Mouse (Mus musculus): Measurements from ENCODE around the gene Cog4.

Cog4 gene

GRCm38 (mm10) chr8:110846405-110847170 lies at the start of gene Cog4, which contains the start of gene Sf3b3:
Gene Cog4 (plus strand): TSS chr8:110846600.
Gene Sf3b3 (minus strand): TSS chr8:110846787.
- DNase-seq (ENCODE audit: low spot score), result peak; percentile 84

DNA sequence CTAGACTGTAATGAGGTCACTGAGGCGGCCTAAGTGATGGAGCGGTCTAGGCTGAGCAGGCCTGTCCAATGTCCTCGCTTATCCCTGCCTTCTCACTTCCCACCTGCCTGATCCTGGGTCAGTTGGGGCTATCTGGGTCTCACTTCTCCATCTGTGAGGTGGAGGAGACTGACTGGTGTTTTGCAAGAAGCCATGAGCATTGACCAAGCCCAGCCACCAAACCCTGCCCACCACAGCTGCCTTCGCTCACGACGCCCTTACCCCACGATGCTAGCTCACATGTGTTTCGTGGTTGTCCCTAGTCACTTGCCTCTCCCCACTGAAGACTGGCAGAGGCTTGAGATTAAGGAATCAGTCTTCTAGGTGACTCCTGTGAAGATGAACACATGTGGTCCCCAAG lies 49.3 kb upstream of the Cog4 start:
- DNase-seq (ENCODE audit: low spot score), result no peak

DNA sequence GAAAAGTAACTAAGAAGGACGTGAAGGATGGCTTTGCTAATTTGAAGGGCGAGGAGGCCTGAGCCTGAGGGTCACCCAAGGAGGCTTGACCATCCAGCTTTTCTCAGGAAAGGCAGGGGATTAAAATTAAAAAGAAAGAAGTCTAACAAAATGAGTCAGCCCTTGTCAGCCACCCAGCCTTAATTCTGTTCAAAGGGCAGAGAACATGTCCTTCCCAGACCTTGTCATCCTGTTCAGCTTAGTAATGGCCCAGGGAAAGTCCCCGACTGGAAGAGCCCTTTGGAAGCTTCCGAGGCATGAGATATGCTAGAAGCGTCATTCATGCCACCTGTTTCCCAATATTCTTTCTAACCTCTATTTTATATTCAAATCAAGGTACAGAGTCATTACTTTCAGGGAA lies 43.4 kb upstream of the Cog4 start:
- DNase-seq (ENCODE audit: low spot score), result no peak

GRCm38 (mm10) chr8:110803856-110804255 lies 42.5 kb upstream of the Cog4 start:
- DNase-seq (ENCODE audit: low spot score), result no peak

GRCm38 (mm10) chr8:110804825-110805514 lies 41.4 kb upstream of the Cog4 start:
- no peak for DNase-seq (ENCODE audit: low spot score)

- no peak for DNase-seq (ENCODE audit: low spot score)
These were observed 40.7 kb upstream of the Cog4 start, which contains the start of gene Il34 for GRCm38 (mm10) chr8:110805669-110806068. Gene Il34 (minus strand): TSS chr8:110805924.

DNA sequence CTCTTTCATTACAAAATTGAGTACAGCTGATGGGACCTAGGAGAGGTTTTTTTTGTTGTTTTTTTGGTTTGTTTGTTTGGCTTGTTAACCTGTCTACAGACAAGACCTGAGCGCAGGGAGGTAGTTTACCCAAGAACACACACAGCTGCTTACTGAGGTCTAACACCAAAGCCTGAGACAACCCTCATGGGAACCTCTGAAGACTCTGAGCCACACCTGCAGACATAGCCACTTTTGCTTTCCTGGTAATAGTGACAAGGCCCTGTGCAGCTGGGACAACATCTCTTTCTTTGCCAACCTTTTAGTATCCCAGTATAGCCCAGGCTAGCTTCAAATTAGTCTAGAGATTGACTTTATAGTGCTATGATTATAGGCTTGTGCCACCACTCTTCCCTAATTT lies 40.3 kb upstream of the Cog4 start:
- DNase-seq (ENCODE audit: low spot score), result no peak

DNA sequence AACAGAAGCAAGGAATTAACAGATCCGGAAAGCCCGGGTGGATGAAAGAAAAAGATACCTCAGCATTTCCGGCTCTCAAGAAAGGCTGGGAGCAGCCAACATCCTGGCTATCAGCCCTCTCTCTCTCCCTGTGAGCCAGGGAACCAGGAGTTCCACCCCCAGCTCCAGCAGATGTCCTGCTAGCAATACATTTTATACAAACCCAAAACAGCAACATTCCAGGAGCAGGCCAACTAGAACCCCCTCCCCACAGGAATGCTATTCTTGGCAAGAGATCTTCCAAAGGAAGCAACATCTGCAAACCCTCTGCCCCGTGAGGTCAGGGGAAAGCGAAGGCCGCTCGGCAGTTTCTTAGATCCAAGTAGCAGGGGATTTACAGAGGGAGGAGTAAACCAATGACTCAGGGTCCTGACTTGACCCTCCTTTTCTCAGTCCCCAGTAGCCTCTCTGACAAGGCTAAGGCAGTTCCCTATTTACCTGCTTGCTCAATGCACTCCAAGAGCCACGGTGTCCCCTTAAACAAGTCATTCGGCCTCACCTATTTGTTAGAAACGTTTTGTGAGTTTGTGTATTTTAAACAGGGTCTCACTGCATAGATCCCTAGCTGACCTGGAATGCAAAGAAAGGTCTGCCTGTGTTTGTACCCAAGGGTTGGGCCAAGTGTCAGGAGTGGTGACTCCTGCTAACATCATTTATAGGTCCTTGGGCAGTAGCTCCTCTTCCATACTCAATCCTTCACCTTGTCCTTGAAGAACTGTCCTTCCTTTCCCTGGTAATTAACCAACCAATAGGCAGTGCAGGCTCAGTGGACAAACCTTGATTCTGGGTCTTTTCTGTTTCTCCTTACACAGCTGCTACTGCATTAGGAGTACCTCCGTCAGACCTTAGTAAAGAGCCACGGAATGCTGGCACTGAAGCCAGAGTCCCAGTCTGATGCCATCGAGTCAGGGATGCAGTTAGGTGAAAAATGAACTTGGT lies 37.6 kb upstream of the Cog4 start:
- no peak for DNase-seq (ENCODE audit: low spot score)

- no peak for DNase-seq (ENCODE audit: low spot score)
These were observed 36.6 kb upstream of the Cog4 start for GRCm38 (mm10) chr8:110809831-110810230.

DNA sequence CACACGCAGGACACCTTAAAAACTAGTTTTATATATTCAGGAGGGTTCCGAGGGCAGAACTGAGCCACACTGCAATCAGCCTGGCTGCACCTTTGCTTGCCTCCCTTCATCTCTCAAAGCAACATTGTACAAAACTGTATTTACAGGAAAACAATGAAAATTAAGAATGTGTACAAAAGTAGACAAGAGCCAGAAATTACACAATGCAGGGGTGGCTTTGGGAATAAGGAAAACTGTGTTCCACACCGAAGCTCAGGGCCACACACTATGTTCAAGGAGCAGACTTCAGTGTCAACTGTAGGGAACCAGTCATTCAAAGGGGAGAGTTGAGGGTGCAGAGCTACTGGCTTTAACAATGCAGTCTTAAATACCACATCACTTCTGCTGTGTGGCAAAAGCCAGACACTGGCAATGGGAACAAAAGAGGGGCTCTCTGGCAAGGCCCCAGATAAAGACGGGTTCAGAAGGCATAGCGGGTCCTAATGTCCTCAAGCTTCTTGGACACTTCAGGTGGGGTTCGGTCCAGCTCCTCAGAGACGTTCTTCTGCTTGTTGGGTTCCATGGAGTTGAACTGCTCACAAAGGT lies 35.8 kb upstream of the Cog4 start:
- DNase-seq (ENCODE audit: low spot score), result no peak

GRCm38 (mm10) chr8:110811116-110811515 lies 35.3 kb upstream of the Cog4 start:
- DNase-seq (ENCODE audit: low spot score), result no peak

GRCm38 (mm10) chr8:110811793-110812192 lies 34.6 kb upstream of the Cog4 start:
- no peak for DNase-seq (ENCODE audit: low spot score)

- no peak for DNase-seq (ENCODE audit: low spot score)
These were observed 33.9 kb upstream of the Cog4 start for GRCm38 (mm10) chr8:110812349-110813080.

DNA sequence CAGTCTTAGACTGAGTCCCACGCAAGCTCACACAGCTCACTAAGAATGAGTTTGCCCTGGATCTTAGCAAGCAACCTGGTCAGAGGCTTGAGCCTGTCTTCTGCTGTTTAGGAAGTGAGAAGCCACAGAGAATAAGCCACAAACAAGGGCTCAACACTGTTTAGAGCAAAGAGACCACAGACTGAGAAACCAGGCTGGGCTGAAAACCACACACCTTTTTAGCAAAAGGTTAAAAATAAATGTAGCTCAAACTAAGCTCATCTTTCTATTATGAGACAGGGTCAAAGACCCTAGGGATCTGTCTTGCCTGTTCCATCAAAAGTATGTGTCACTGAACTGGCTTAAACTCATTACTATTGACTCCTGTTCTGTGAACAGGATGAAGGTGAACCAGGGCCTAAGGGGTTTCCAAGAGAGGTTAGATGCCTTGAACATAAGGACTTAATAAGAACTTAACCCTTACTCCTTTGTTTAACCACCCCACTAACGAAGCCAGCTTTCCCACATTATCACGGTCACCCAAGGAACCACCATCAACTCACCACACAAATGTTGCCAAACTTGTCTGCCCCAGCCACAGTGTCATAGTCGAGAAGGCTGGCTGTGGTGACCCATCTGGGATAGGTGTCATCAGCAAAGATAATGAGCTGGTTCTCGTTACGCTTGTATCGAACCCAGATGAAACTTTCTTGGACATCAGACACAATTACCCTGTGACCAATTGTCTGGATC lies 33.2 kb upstream of the Cog4 start:
- DNase-seq (ENCODE audit: low spot score), result no peak

DNA sequence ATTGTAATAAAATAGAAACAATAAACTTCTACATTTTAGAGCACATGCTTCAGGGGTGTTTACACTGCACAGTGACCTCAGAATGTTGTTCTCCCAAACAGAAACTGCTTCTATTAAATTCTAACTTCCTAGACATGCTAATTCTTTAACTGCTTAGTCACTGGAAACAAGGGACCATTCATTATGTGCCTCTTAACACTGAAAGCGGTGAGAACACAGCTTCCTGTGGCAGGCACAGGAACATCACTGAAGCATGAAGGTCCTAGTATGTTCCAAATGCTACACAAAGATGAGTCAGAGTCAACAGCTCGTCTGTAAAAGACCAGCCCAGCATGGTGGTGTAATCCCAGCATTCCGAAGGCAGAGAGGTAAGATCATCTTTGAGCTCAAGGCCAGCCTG lies 31.1 kb upstream of the Cog4 start:
- DNase-seq (ENCODE audit: low spot score), result no peak

- DNase-seq (ENCODE audit: low spot score), result no peak
These were observed 29.4 kb upstream of the Cog4 start for GRCm38 (mm10) chr8:110816990-110817389.

- DNase-seq (ENCODE audit: low spot score), result no peak
These were observed 27.8 kb upstream of the Cog4 start for GRCm38 (mm10) chr8:110818593-110818992.

- no peak for DNase-seq (ENCODE audit: low spot score)
These were observed 26.1 kb upstream of the Cog4 start for GRCm38 (mm10) chr8:110820257-110820656.

GRCm38 (mm10) chr8:110821960-110822359 lies 24.4 kb upstream of the Cog4 start:
- no peak for DNase-seq (ENCODE audit: low spot score)

GRCm38 (mm10) chr8:110824861-110825260 lies 21.5 kb upstream of the Cog4 start:
- DNase-seq (ENCODE audit: low spot score), result no peak

- DNase-seq (ENCODE audit: low spot score), result no peak
These were observed 17.9 kb upstream of the Cog4 start for GRCm38 (mm10) chr8:110828511-110828910.

Data from left cerebral cortex, adult 11 months (tissue).